Mouse (Mus musculus) retina, postnatal 7 days (tissue): ENCODE data around the gene Abcd4.
A peak's percentile ranks its signal among the peaks of the same experiment; 100 is the strongest.

ENCODE experiments used
- DNase-seq: peaks from one replicate; pipeline ENCODE4 v3.0.0-alpha.2; 2012; ENCODE audit warnings: low read depth, low spot score

The Abcd4 gene

GRCm38 (mm10) chr12:84616977-84617630, at the start of gene Abcd4:
TSS of gene Abcd4 (minus strand) at chr12:84617413.
- DNase-seq: peak; percentile 77

- DNase-seq: peak; percentile 46
These were observed 36.7 kb upstream of the Abcd4 start for GRCm38 (mm10) chr12:84653912-84654311.

GRCm38 (mm10) chr12:84650234-84650633, 33.0 kb upstream of the Abcd4 start:
- no peak for DNase-seq

DNA sequence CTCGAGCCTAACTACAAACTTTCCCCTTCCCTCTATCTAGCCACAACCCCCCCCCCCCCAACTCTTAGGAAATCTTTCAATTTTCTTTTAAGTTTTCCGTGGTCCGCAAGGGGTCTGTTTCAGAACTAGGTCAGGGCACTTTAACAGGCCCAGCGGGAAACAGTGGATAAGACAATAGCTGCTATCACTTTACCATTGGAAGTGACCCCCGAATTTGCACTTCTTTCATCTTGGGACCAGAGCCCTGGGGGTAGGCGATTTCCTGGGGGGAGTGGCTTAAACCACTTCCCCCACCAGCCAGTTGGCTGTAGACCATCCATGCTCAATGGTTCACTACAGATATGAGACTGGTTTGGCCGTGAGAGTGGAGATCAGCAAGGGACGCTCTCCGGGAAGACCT, 23.4 kb upstream of the Abcd4 start, which contains the start of gene Vrtn:
Gene Vrtn, plus strand, starts transcription at position 366 of the 400 bp plus-strand sequence.
- DNase-seq: no peak

- DNase-seq: peak; percentile 19
These were observed 23.0 kb upstream of the Abcd4 start for GRCm38 (mm10) chr12:84640253-84640652.

DNA sequence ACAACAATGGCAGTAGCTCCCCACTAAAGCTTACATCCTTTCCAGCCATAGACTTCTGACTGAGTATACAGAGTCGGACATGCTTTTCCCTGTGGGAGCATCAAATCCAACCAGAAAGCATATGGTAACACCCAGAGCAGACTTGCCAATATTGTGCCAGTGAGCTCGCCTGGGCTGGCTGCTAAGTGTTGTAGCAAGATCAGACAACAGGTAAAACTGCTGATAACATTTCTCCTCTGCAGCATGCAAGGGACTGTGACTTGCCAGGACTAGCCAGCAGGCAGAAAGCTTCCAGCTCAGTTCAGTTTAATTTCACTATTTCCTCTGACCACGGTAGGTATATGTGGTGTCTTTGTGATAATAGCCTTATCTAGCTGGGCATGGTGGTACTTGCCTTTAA, 14.7 kb upstream of the Abcd4 start:
- DNase-seq: no peak

DNA sequence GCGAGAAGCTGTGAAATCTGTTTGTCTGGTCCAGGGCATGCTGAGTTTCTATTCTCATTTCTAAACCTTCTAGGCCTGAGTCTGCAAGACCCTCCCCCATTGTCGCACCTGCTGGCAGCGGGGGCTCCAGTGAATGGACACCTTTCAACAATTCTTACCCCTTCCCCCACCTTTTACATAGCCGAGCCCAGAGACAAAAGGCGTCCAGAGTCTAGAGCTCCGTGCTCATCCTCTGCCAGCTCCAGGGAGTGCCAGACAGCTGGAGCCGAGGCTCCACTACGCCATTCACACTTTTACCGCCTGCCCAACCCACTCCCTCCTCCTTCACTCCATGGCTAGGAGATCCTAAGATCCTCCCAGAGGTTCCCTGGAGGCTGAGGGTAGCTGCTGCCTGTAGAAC, 7.9 kb upstream of the Abcd4 start:
- DNase-seq: no peak

DNA sequence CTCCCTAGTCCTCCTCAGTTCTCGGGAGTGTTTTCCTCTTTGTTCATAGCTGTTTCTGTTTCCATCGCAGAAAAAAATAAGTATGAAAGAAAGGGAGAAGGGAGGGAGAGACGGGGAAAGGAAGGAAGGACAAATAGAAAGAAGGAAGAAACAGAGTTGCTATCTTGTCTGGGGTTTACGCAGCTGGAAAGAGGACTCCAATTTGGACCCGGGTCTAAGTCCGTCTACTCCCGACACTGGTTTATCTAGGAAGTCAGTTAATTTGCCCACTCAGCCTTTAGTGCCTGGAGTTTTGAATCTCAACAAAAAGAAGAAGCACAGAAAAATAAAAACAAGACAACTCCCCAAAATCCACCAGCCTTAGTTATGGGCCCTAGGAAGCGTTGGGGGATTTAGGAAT, 7.4 kb upstream of the Abcd4 start:
- no peak for DNase-seq

DNA sequence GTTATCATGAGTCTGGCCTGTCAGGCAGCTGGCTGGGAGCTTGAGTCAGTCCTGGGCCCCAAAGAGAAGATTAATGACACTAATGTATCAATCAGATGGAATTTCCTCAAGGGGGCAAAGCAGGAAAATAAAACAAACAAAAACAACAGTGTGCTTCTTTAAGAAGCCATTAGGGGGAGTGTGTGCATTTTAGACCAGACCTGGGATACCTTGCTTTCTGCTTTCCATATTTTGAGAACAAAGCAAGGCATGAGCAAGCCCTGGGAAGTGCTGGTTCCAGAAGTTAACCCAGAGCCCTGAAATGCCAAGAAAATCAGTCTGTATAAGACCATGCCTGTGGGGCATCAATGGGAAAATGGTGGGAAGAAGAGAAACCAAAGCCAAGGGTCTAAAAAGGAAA, 3.8 kb upstream of the Abcd4 start:
- DNase-seq: no peak

GRCm38 (mm10) chr12:84617663-84618062, 450 bp upstream of the Abcd4 start:
- DNase-seq: no peak

DNA sequence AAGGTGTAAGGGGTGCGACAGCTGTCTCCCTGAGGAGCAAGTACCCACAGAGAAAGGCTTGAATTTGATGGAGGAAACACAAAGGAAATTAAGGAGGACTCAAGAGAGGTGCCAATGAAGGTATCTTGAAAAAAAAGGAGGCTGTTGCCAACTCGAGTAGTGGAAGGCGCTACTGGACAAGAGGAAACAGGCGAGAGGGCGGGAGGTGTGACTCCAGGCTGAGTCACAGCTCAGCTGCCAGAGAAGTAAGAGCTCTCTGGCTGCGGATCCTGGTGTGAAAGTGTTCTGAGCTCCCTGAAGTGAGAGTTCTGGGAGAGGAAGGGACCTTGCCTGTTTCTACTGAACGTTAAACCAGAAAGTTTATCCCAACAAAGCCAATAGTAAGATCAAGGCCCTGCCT, 2.7 kb downstream of the Abcd4 start:
- DNase-seq: no peak

GRCm38 (mm10) chr12:84614001-84614400, 3.2 kb downstream of the Abcd4 start:
- DNase-seq: no peak

DNA sequence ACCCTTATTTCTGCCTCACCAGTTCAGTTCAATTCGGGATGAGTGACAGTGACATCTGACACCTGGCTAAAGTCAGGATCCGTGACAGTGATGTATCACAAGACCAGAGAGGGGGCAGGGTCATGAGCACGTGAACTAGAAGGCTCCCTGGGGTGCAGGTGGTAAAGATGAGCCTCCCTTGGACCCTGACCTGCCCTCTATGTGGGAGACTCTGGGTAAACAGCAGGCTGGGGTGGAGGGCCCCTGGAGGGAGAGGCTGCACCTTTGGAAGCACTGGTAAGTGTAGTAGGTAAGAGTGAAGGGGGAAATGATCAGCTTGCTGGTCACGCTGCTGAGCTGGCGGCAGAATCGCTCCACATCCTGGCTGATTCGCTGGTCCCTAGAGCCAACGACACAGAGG, 4.7 kb downstream of the Abcd4 start:
- DNase-seq: no peak

GRCm38 (mm10) chr12:84611718-84612117, 5.5 kb downstream of the Abcd4 start:
- no peak for DNase-seq

- DNase-seq: no peak
These were observed 11.4 kb downstream of the Abcd4 start for GRCm38 (mm10) chr12:84605860-84606259.

DNA sequence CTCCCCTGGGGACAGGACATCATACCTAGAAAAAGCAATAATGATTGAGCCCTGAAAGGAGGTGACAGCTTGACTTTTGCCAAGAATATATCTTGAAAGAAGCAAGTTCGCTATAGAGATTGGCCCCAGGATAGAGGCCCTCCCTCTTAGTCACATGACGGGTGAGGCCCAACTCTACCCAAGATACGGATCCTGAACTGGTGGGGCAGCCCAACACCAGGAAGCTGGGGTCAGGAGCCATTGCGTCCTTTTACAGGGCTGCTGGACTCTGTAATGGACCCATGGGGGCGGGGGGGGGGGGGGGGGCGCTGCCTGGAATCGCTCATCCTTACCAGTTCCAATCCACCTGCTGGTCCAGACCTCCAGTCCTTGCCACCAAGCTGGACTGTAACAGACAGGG, 13.2 kb downstream of the Abcd4 start:
- DNase-seq: no peak

DNA sequence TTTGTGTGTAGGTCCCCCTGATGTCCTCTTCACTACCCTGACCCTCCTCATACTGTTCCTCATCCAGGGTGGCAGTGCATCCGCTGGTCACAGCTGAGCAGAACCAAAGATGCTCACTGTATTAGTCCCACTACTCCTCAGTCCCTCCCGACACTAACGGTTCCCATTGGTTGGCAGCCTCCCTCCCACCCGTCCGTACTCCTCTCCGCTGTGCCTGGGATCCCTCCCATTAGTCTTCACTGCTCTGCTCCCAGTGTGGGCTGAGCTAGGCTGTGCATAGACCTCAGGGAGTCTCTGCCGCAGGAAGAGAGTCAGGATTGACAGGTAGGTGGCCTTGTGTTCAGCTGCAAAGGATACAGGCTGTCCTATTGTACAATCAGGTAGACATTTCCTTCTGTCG, 18.9 kb downstream of the Abcd4 start:
- no peak for DNase-seq

DNA sequence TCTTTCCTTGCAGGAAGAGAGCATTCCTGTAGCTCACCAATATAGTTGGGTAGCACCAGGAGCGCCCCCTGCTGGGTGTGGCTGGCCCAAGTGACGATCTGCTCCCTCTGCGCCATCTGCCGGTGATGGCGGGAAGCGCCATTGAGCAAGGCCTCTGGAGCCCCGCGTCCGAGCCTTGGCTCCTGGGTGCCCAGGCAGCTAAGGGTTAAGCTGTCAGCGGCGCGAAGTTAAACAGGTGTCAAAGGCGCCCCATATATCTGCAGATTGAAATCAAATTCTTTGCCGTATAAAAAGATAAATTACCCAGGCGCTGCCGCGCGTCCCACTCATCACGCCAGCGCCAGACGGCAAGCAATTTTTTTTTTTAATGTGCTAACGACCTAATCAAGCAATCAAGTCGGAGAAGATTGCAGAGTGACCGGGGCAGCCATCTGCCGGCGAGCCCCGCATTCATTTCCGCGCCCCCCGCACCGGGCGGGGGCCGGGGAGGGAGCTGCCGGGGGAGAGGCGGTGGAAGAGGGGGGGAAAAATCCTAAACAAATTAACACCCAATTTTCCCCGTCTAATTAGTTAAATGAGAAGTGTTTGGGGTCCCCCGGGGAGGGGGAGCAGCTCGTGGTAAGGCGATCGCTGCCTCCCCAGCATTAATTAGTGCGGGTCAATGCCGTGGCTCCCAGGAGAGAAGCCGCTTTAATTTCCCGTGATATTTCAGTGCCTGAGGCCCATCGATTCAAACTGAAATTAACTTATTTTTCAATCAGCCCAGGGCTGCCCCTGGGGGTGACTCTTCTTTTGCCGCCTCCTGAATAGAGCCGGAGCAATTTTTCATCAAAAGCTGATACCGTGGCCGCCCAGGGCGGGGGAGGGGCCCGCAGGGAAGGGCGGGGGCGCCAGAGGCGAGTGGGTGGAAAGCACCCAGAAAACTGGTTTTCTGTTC, 27.1 kb downstream of the Abcd4 start:
- DNase-seq: peak; percentile 90

DNA sequence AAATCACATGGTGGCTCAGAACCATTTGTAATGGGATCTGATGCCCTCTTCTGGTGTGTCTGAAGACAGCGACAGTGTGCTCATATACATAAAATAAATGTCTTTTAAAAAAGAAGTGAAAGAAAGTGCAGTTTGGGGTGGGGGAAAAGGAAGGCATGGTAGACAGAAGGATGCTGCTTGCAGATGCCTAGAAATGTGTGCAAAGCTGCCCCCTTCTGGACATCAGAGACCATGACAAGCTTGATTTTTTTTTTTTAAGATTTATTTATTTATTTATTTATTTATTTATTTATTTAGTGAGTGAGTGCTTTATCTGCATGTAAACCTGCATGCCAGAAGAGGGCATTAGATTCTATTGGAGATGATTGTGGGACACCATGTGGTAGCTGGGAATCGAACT, 35.9 kb downstream of the Abcd4 start:
- DNase-seq: no peak

DNA sequence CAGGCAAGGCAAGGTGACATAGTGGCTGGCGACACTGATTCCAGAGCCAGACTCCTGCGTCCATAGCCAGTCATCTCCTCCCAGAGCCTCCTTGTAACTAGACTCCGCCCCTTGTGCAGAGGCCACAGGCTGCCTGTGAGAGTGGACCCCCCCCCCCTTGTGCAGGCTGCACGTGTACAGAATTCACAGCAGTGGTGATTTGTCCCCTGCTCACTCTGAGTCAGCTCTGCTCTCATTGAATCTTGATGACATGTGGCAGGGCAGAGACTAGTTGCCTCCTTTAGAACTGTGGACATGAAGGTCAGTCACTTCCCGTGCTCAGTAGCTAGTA, 38.8 kb downstream of the Abcd4 start:
- no peak for DNase-seq

DNA sequence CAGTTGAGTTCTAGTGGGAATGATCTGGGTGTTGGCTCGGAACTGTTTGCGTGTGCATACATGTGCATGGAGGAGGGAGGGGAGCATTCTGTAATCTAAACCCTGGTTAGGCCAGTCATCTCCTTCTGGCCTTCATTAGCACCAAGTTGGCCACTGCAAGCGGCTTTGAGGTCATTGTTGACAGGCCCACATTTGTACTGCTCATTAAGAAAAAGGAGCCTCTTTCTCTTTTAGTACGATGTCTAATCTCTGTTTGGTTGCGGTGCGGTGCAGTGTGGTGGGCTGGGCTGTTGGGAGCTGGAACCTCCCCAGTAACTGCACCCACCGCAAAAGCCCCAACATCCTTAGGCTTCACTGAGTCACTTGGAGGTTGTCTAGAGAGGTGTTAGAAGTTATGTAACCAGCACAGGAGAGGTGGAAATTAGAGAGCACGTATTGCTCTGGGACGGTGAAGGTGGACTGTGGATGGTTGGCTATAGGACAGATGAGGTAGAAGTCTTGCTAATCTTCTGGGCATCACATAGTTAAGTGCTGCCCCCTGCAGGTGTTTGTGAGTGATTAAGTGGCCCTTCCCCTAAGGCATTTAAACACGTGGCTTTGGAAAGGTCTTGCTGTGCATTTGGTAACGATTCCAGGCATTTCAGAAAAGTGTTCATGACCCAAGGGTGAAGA, 39.3 kb downstream of the Abcd4 start:
- DNase-seq: no peak

DNA sequence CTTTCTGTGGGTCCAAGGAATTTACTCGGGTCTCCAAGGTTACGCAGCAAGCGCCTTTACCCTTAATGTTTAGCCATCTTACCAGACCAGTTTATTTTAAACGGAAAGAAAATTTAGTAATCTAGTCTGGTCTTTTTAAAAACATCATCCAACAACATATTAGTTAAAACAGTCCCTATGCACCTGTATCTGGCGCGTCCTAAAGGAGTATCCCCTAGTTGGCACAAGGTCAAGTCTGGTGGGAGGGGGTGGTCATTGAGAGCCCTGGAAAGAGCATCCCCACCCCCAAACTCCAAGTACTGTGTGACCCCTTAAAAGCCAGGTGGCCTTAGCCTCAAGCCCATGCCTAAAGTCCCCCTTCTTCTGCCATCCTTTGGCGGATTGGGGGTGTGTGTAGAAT, 44.1 kb downstream of the Abcd4 start:
- DNase-seq: no peak

DNA sequence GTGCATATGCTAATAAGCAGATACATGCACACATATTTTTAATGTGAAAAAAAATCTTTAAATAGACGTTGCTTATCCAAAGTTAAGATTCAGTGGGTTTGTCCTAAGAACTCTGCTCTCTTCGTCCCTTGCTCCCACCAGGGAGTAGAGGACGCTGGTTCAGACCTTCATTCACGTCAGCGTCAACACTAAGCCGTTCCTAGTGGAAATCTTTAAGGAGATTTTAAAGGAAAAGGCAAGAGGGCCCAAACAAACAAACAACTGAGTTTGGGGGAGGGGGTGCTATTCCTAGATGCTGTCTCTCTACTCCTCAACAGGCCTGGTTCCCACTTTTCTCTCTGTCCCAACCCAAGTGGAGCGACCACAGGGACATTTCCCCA, 44.9 kb downstream of the Abcd4 start:
- no peak for DNase-seq
